ENCODE assay signal across 31 mouse cellular contexts in genomic region chr16:50525934-50526366, GRCm38 (mm10).
DNase-seq lines count a peak whose midpoint lies in the region; ATAC-seq and TF ChIP-seq lines count a peak whose summit lies in the region.
"Had no signal": no experiment of that assay in that cellular context is flagged by ENCODE, and none has a peak within 500 bp of the region (broad histone marks: within the 10 kb centered on the region; RNA-seq: fewer than 3 reads in every experiment).

No protein-coding gene starts in this region.

- 93% methylated on average over 11 of the region's 11 CpGs for whole genome bisulfite sequencing in lung, postnatal 0 days

- no peak overlapping the region for H3K4me3 ChIP-seq in lung, postnatal 0 days (ENCODE audit: low read depth, low read length)
- H3K4me3 ChIP-seq in E14TG2a.4 (replicated peaks; ENCODE audit: low read length) = peak overlapping the region; percentile 48
- H3K4me3 ChIP-seq: embryonic facial prominence, embryonic 12.5 days; forebrain, embryonic 15.5 days; gastrocnemius, adult 2 months; heart, adult 2 months; heart, embryonic 12.5 days; hindbrain, embryonic 15.5 days; left cerebral cortex, adult 2 months; limb, embryonic 13.5 days; liver, embryonic 13.5 days; megakaryocyte, embryonic 14.5 days; midbrain, embryonic 12.5 days; myocyte; neural tube, embryonic 13.5 days had no signal

- no peak for TF ChIP-seq CTCF in lung, postnatal 0 days (IDR thresholded peaks at IDR 0.05)
- no peak for TF ChIP-seq CTCF in E14TG2a.4 (conservative IDR thresholded peaks at IDR 0.05; ENCODE audit: low read length)

- H3K4me1 ChIP-seq in lung, postnatal 0 days (ENCODE audit: insufficient read depth, low read depth, low read length) = no peaks in the 10 kb centered on the region
- H3K4me1 ChIP-seq in E14TG2a.4 (replicated peaks; ENCODE audit: low read depth, low read length) = peaks cover 16% of the 10 kb centered on the region
- H3K4me1 ChIP-seq: embryonic facial prominence, embryonic 12.5 days; hindbrain, embryonic 15.5 days had no signal

- peak; percentile 18 to 21 for DNase-seq in lung, adult 18-20 months
- DNase-seq in lung, postnatal 0 days (ENCODE audit: low spot score) = no peak
- DNase-seq in MEL-GATA-1-ER (ENCODE audit: extremely low read depth, low read depth) = peak; percentile 96
- DNase-seq in thymus, adult 18-20 months = no peak
- no peak for DNase-seq in retina, embryonic 14.5 days (ENCODE audit: low spot score)
- DNase-seq in left cerebral cortex, adult 11 months (ENCODE audit: low spot score) = no peak
- DNase-seq: adrenal gland, postnatal 14 days; cerebellum, adult 11 months; cerebellum, adult 9-11 months; embryo, embryonic 11 days; gastrocnemius, adult 2 months; heart, adult 2 months; kidney, adult 11 months; kidney, postnatal 14 days; liver, embryonic 13.5 days; lung, adult 2 months; lung, postnatal 14 days; thymus, postnatal 14 days had no signal

- H3K9me3 ChIP-seq in lung, postnatal 0 days (ENCODE audit: low read length) = no peaks in the 10 kb centered on the region
- H3K9me3 ChIP-seq in E14TG2a.4 (ENCODE audit: low read length) = no peaks in the 10 kb centered on the region
- H3K9me3 ChIP-seq: embryonic facial prominence, embryonic 12.5 days; forebrain, embryonic 15.5 days; heart, embryonic 12.5 days; hindbrain, embryonic 15.5 days; limb, embryonic 13.5 days; liver, embryonic 13.5 days; megakaryocyte, embryonic 14.5 days; midbrain, embryonic 12.5 days; neural tube, embryonic 13.5 days had no signal

- no peak for ATAC-seq in lung, postnatal 0 days
- ATAC-seq: CD4-positive, CD25-positive, alpha-beta regulatory T cell, adult 4 months; forebrain, embryonic 15.5 days; inflammation-experienced regulatory T-cells, adult 6 months had no signal

- no peak overlapping the region for H3K9ac ChIP-seq in lung, postnatal 0 days (replicated peaks; ENCODE audit: low read depth)
- H3K9ac ChIP-seq: embryonic facial prominence, embryonic 12.5 days; forebrain, embryonic 15.5 days; heart, embryonic 12.5 days; hindbrain, embryonic 15.5 days; limb, embryonic 13.5 days; liver, embryonic 13.5 days; midbrain, embryonic 12.5 days; neural tube, embryonic 13.5 days had no signal

- H3K27ac ChIP-seq in lung, postnatal 0 days (ENCODE audit: low read length) = no peak overlapping the region
- H3K27ac ChIP-seq: embryonic facial prominence, embryonic 12.5 days; forebrain, embryonic 15.5 days; gastrocnemius, adult 2 months; heart, adult 2 months; hindbrain, embryonic 15.5 days; left cerebral cortex, adult 2 months; limb, embryonic 13.5 days; liver, embryonic 13.5 days; midbrain, embryonic 12.5 days; neural tube, embryonic 13.5 days had no signal

- no peak for TF ChIP-seq EP300 in lung, postnatal 0 days (IDR thresholded peaks at IDR 0.05)

- no peaks in the 10 kb centered on the region for H3K27me3 ChIP-seq in lung, postnatal 0 days (replicated peaks; ENCODE audit: insufficient read depth, low read length)
- peaks cover 36% of the 10 kb centered on the region for H3K27me3 ChIP-seq in E14TG2a.4 (ENCODE audit: insufficient read depth, low read length)
- H3K27me3 ChIP-seq: embryonic facial prominence, embryonic 12.5 days; forebrain, embryonic 15.5 days; heart, embryonic 12.5 days; hindbrain, embryonic 15.5 days; midbrain, embryonic 12.5 days had no signal

- no peaks in the 10 kb centered on the region for H3K36me3 ChIP-seq in lung, postnatal 0 days (ENCODE audit: insufficient read depth, low read length)
- no peaks in the 10 kb centered on the region for H3K36me3 ChIP-seq in E14TG2a.4 (ENCODE audit: insufficient read depth, low read length)
- H3K36me3 ChIP-seq: embryonic facial prominence, embryonic 12.5 days; forebrain, embryonic 15.5 days; heart, embryonic 12.5 days; hindbrain, embryonic 15.5 days; limb, embryonic 13.5 days; liver, embryonic 13.5 days; midbrain, embryonic 12.5 days; neural tube, embryonic 13.5 days had no signal

- H3K4me2 ChIP-seq in lung, postnatal 0 days (replicated peaks; ENCODE audit: low read depth, low read length) = no peak overlapping the region
- H3K4me2 ChIP-seq: embryonic facial prominence, embryonic 12.5 days; forebrain, embryonic 15.5 days; hindbrain, embryonic 15.5 days; limb, embryonic 13.5 days; liver, embryonic 13.5 days; midbrain, embryonic 12.5 days; neural tube, embryonic 13.5 days had no signal

Comparison
In these comparisons a context has a peak if more than half of its experiments do, and no peak if none do; other contexts are left out.
1. DNase-seq: peak in lung, adult 18-20 months (2 of 2) and MEL-GATA-1-ER (single experiment); none in lung, postnatal 0 days (single experiment), thymus, adult 18-20 months (0 of 2), retina, embryonic 14.5 days (single experiment) and left cerebral cortex, adult 11 months (single experiment).